Mouse (Mus musculus): ENCODE data around the gene Dst.

- TF ChIP-seq EP300 (IDR thresholded peaks at IDR 0.05; ENCODE audit: low read depth) (no peak), CTCF (IDR thresholded peaks at IDR 0.05; ENCODE audit: low read depth) (peak; percentile 71)
These were observed 15.2 kb upstream of the Dst start for GRCm38 (mm10) chr1:33892784-33893183.

Data from liver, embryonic 14.5 days (tissue).